In the genomic region with DNA sequence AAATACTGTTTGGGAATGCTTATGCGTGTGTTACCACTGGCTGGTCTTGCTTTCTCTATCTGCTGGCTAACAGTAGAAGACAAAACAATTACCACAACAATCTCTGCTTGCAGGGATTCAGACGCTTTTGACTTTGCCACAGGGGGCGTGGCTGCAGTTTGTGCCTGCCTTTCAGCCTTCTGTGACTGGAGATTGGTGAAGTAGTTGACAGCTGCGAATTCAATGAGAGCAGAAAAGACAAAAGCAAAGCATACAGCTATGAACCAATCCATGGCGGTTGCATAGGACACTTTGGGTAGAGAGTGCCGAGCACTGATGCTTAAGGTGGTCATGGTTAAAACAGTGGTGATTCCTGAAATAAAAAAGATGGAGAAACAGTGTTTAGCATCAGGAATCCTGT, we compare ENCODE assay signal across 11 mouse cellular contexts. TPM values are rescaled to one million over a fixed set of nuclear protein-coding genes. Genes with fewer than 3 reads are reported as not detected.
DNase-seq lines count a peak whose midpoint lies in the region; ATAC-seq and TF ChIP-seq lines count a peak whose summit lies in the region.
"Had no signal": no experiment of that assay in that cellular context is flagged by ENCODE, and none has a peak within 500 bp of the region (broad histone marks: within the 10 kb centered on the region; RNA-seq: fewer than 3 reads in every experiment).

No protein-coding gene starts in this region.

- peak; percentile 34; the same call in 1 of the 2 replicates for TF ChIP-seq POLR2A in cerebellum, adult 2 months (IDR thresholded peaks at IDR 0.05; ENCODE audit: borderline replicate concordance, insufficient read depth, low read length)

- peak overlapping the region; percentile 53 for H3K4me3 ChIP-seq in cerebellum, adult 2 months (replicated peaks; ENCODE audit: insufficient read depth, low read depth, low read length)
- no peak overlapping the region for H3K4me3 ChIP-seq in forebrain, embryonic 15.5 days
- no peak overlapping the region for H3K4me3 ChIP-seq in midbrain, embryonic 12.5 days

- peak overlapping the region; percentile 66 for H3K27ac ChIP-seq in cerebellum, adult 2 months (ENCODE audit: insufficient read depth, low read length)
- H3K27ac ChIP-seq in forebrain, embryonic 15.5 days (replicated peaks): no peak overlapping the region
- H3K27ac ChIP-seq in midbrain, embryonic 12.5 days (replicated peaks): no peak overlapping the region

- no peaks in the 10 kb centered on the region for H3K9me3 ChIP-seq in forebrain, embryonic 15.5 days
- no peaks in the 10 kb centered on the region for H3K9me3 ChIP-seq in midbrain, embryonic 12.5 days

- H3K36me3 ChIP-seq in forebrain, embryonic 15.5 days: no peaks in the 10 kb centered on the region
- H3K36me3 ChIP-seq in midbrain, embryonic 12.5 days: no peaks in the 10 kb centered on the region

- TF ChIP-seq CTCF in cerebellum, adult 2 months (IDR thresholded peaks at IDR 0.05; ENCODE audit: borderline replicate concordance, insufficient read depth, low read depth, low read length): no peak

- peaks cover 11% of the 10 kb centered on the region; the same call in 1 of the 2 replicates for H3K4me1 ChIP-seq in cerebellum, adult 2 months (ENCODE audit: control insufficient read depth, insufficient read depth, low read length)
- H3K4me1 ChIP-seq in forebrain, embryonic 15.5 days: peaks cover 5% of the 10 kb centered on the region; the same call in 1 of the 2 replicates
- peaks cover 6% of the 10 kb centered on the region for H3K4me1 ChIP-seq in midbrain, embryonic 12.5 days

- H3K27me3 ChIP-seq in cerebellum, adult 2 months (ENCODE audit: control insufficient read depth, insufficient read depth, low read length): no peaks in the 10 kb centered on the region
- H3K27me3 ChIP-seq in forebrain, embryonic 15.5 days: no peaks in the 10 kb centered on the region
- no peaks in the 10 kb centered on the region for H3K27me3 ChIP-seq in midbrain, embryonic 12.5 days

- WGBS in cerebellum, adult 2 months: 8% methylated on average over 6 of the region's 6 CpGs
- WGBS in forebrain, embryonic 15.5 days: 3% methylated on average over 6 of the region's 6 CpGs
- WGBS in midbrain, embryonic 12.5 days: 4% methylated on average over 6 of the region's 6 CpGs

- peak; percentile 51 for DNase-seq in R1 (ENCODE audit: low read depth, low spot score)
- DNase-seq in cerebellum, adult 2 months: peak; percentile 69 to 77
- DNase-seq in adrenal gland, postnatal 14 days: no peak
- no peak for DNase-seq in gastrocnemius, postnatal 25 days
- DNase-seq: spleen, adult 18-20 months had no signal

- no peak overlapping the region for H3K9ac ChIP-seq in forebrain, embryonic 15.5 days (replicated peaks)
- H3K9ac ChIP-seq in midbrain, embryonic 12.5 days (replicated peaks): no peak overlapping the region

- H3K4me2 ChIP-seq in forebrain, embryonic 15.5 days (replicated peaks): peak overlapping the region; percentile 3; the same call in 1 of the 2 replicates
- H3K4me2 ChIP-seq in midbrain, embryonic 12.5 days (replicated peaks): peak overlapping the region; percentile 37
- H3K4me2 ChIP-seq: heart, embryonic 11.5 days had no signal

- peak; percentile 83 for ATAC-seq in forebrain, embryonic 15.5 days (replicated peaks)
- peak; percentile 93 for ATAC-seq in midbrain, embryonic 12.5 days (ENCODE audit: low FRiP score, low read depth)
- ATAC-seq in granulocyte monocyte progenitor cell, adult 5-6 weeks (replicated peaks; ENCODE audit: poor library complexity, severe bottlenecking): no peak

RNA-seq across cellular contexts. Expression of a gene that starts 6.0 kb away (rescaled TPM):
- polyA plus RNA-seq in cerebellum, adult 2 months (2012; rRNA removed): 425 and 513 TPM in 2 replicates
- polyA plus RNA-seq in forebrain, embryonic 15.5 days (2015; fragmentation: Nextera tagmentation; extraction: Ambion mirVana): 0.09 and 0.10 TPM in 2 replicates
- not detected in 2 replicates for polyA plus RNA-seq in midbrain, embryonic 12.5 days (2016; fragmentation: Nextera tagmentation; extraction: Ambion mirVana)
- total RNA-seq in granulocyte monocyte progenitor cell, adult 5-6 weeks (2014; fragmentation: Nextera tagmentation): not detected in 2 replicates
- not detected in 2 replicates for total RNA-seq in granulocyte monocyte progenitor cell, adult 5-6 weeks (2017)
- total RNA-seq in adrenal gland, postnatal 14 days (2021): 0.34 TPM in 1 of 2 replicates, not detected in the other
- total RNA-seq in gastrocnemius, postnatal 25 days (2021): not detected
- polyA plus RNA-seq: cortical plate, adult 2 months; heart, embryonic 11.5 days; lung, embryonic 16.5 days had no signal

Comparison
In these comparisons a context has a peak if more than half of its experiments do, and no peak if none do; other contexts are left out.
1. DNase-seq: peak in R1 (single experiment) and cerebellum, adult 2 months (2 of 2); none in adrenal gland, postnatal 14 days (single experiment) and gastrocnemius, postnatal 25 days (single experiment).